Mouse (Mus musculus) CH12.LX (cell line): ENCODE measurements around the gene Olfr550. TPM values are rescaled to one million over a fixed set of nuclear protein-coding genes. Genes with fewer than 3 reads are reported as not detected.

Source experiments
- DNase-seq: peaks from one replicate; pipeline ENCODE4 v3.0.0-alpha.2; 2013; ENCODE audit errors: extremely low read depth
- H3K27ac ChIP-seq: 2 replicates; pipeline ENCODE4 v1.5.1; 2012; ENCODE audit warnings: low read depth, mild to moderate bottlenecking, control low read depth, moderate library complexity; ENCODE audit not compliant: insufficient read depth
- H3K27me3 ChIP-seq: replicated peaks from 2 replicates; pipeline ENCODE3; 2012; ENCODE audit warnings: inconsistent platforms
- H3K36me3 ChIP-seq, 2 experiments: replicated peaks in 1 of 2; 2 replicates each; pipeline versions ENCODE3 to v1.6.1; 2012; ENCODE audit warnings: inconsistent platforms in 1 of 2, low read length in 1 of 2, mild to moderate bottlenecking in 1 of 2, mixed read lengths in 1 of 2, moderate library complexity in 1 of 2; ENCODE audit not compliant: control insufficient read depth in 1 of 2, insufficient read depth in 1 of 2
- H3K4me1 ChIP-seq, 2 experiments: 2 replicates each; pipeline ENCODE4 v1.6.1; 2012; ENCODE audit warnings: inconsistent platforms in 1 of 2, moderate library complexity in 1 of 2; ENCODE audit not compliant: insufficient read depth in 2 of 2, control insufficient read depth in 1 of 2
- H3K4me2 ChIP-seq: 2 replicates; pipeline ENCODE4 v1.6.1; 2012; ENCODE audit warnings: low read depth, mild to moderate bottlenecking, control low read depth; ENCODE audit not compliant: poor library complexity, insufficient read depth, severe bottlenecking
- H3K4me3 ChIP-seq, 3 experiments: fragments of 150-350 bp in 1 of 3; sonication (generic) in 1 of 3; replicated peaks in 1 of 3; 2 replicates each; pipeline versions ENCODE3 to v1.5.1; 2011 to 2012; ENCODE audit warnings: low read depth in 2 of 3, low read length in 2 of 3, mild to moderate bottlenecking in 2 of 3, moderate library complexity in 2 of 3, control low read depth in 1 of 3, improper control_type of control experiment in 1 of 3, inconsistent platforms in 1 of 3, mixed read lengths in 1 of 3; ENCODE audit not compliant: poor library complexity in 1 of 3
- H3K79me2 ChIP-seq: replicated peaks from 2 replicates; pipeline ENCODE4 v1.6.1; 2012; ENCODE audit warnings: mild to moderate bottlenecking, moderate library complexity; ENCODE audit not compliant: control insufficient read depth, poor library complexity, insufficient read depth, severe bottlenecking; ENCODE audit errors: extremely low read depth
- H3K9ac ChIP-seq: 2 replicates; pipeline ENCODE4 v1.6.1; 2012; ENCODE audit warnings: low read depth, mild to moderate bottlenecking, control low read depth, moderate library complexity; ENCODE audit not compliant: insufficient read depth
- H3K9me3 ChIP-seq: replicated peaks from 2 replicates; pipeline ENCODE3; 2012; ENCODE audit warnings: low read length, inconsistent platforms, mixed read lengths
- BHLHE40 ChIP-seq: IDR thresholded peaks from 2 replicates; pipeline ENCODE4 v1.6.1; 2011; ENCODE audit warnings: mild to moderate bottlenecking, low read depth, low read length, improper control_type of control experiment
- CHD1 ChIP-seq: IDR thresholded peaks from 2 replicates; pipeline ENCODE4 v1.6.1; 2012; ENCODE audit warnings: low read depth, low read length, improper control_type of control experiment, inconsistent platforms
- CTCF ChIP-seq, 2 experiments: IDR thresholded peaks in 1 of 2; conservative IDR thresholded peaks in 1 of 2; 2 replicates each; pipeline ENCODE4 v1.5.1; 2011 to 2012; ENCODE audit warnings: low read depth in 2 of 2, low read length in 2 of 2, improper control_type of control experiment in 1 of 2, inconsistent platforms in 1 of 2, mild to moderate bottlenecking in 1 of 2, moderate library complexity in 1 of 2
- EP300 ChIP-seq: IDR thresholded peaks from 2 replicates; pipeline ENCODE4 v1.6.1; 2011; ENCODE audit warnings: low read length, improper control_type of control experiment
- GABPA ChIP-seq: IDR thresholded peaks from 2 replicates; pipeline ENCODE4 v1.6.1; 2012; ENCODE audit warnings: low read depth, low read length, improper control_type of control experiment, inconsistent platforms; ENCODE audit not compliant: insufficient replicate concordance
- HCFC1 ChIP-seq: IDR thresholded peaks from 2 replicates; pipeline ENCODE4 v1.6.1; 2012; ENCODE audit warnings: low read depth, mild to moderate bottlenecking, inconsistent platforms, low read length, improper control_type of control experiment
- IRF4 ChIP-seq: IDR thresholded peaks from 2 replicates; pipeline ENCODE4 v1.6.1; 2014; ENCODE audit warnings: low read depth, mild to moderate bottlenecking, inconsistent platforms, low read length, improper control_type of control experiment
- JUN ChIP-seq: IDR thresholded peaks from 2 replicates; pipeline ENCODE4 v1.6.1; 2011; ENCODE audit warnings: low read depth, mild to moderate bottlenecking, low read length, improper control_type of control experiment, moderate library complexity; ENCODE audit not compliant: insufficient read depth
- JUND ChIP-seq: conservative IDR thresholded peaks from 2 replicates; pipeline ENCODE4 v1.6.1; 2011; ENCODE audit warnings: low read depth, low read length, improper control_type of control experiment
- MAFK ChIP-seq: IDR thresholded peaks from 2 replicates; pipeline ENCODE4 v1.6.1; 2011; ENCODE audit warnings: low read length, improper control_type of control experiment; ENCODE audit not compliant: insufficient replicate concordance
- MAX ChIP-seq: IDR thresholded peaks from 2 replicates; pipeline ENCODE4 v1.6.1; 2011; ENCODE audit warnings: low read length, improper control_type of control experiment
- MEF2A ChIP-seq: IDR thresholded peaks from 2 replicates; pipeline ENCODE4 v1.6.1; 2014; ENCODE audit warnings: low read depth, mild to moderate bottlenecking, inconsistent platforms, low read length, improper control_type of control experiment, borderline replicate concordance
- MYC ChIP-seq: IDR thresholded peaks from 2 replicates; pipeline ENCODE4 v1.6.1; 2011; ENCODE audit warnings: low read depth, mild to moderate bottlenecking, improper control_type of control experiment, low read length
- NRF1 ChIP-seq: IDR thresholded peaks from 2 replicates; pipeline ENCODE4 v1.6.1; 2014; ENCODE audit warnings: low read depth, mild to moderate bottlenecking, inconsistent platforms, low read length, improper control_type of control experiment, moderate library complexity
- POLR2A ChIP-seq: IDR thresholded peaks from 2 replicates; pipeline ENCODE4 v1.6.1; 2011; ENCODE audit warnings: low read depth, mild to moderate bottlenecking, improper control_type of control experiment, low read length
- SIN3A ChIP-seq: IDR thresholded peaks from 2 replicates; pipeline ENCODE4 v1.6.1; 2012; ENCODE audit warnings: low read length, improper control_type of control experiment, inconsistent platforms
- TBP ChIP-seq: conservative IDR thresholded peaks from 2 replicates; pipeline ENCODE4 v1.6.1; 2011; ENCODE audit warnings: low read depth, low read length, improper control_type of control experiment
- TCF12 ChIP-seq: IDR thresholded peaks from 2 replicates; pipeline ENCODE4 v1.6.1; 2014; ENCODE audit warnings: low read depth, mild to moderate bottlenecking, inconsistent platforms, low read length, improper control_type of control experiment
- UBTF ChIP-seq: IDR thresholded peaks from 2 replicates; pipeline ENCODE4 v1.6.1; 2012; ENCODE audit warnings: low read depth, mild to moderate bottlenecking, inconsistent platforms, low read length, improper control_type of control experiment, moderate library complexity
- USF1 ChIP-seq: IDR thresholded peaks from 2 replicates; pipeline ENCODE4 v1.6.1; 2014; ENCODE audit warnings: low read depth, mild to moderate bottlenecking, inconsistent platforms, low read length, improper control_type of control experiment
- ZC3H11A ChIP-seq: IDR thresholded peaks from 2 replicates; pipeline ENCODE4 v1.6.1; 2012; ENCODE audit warnings: low read depth, mild to moderate bottlenecking, inconsistent platforms, low read length, improper control_type of control experiment
- ZKSCAN1 ChIP-seq: IDR thresholded peaks from 2 replicates; pipeline ENCODE4 v1.6.1; 2012; ENCODE audit warnings: low read depth, inconsistent platforms, low read length, improper control_type of control experiment, borderline replicate concordance
- ZMIZ1 ChIP-seq: IDR thresholded peaks from 2 replicates; pipeline ENCODE4 v1.6.1; 2012; ENCODE audit warnings: low read depth, mild to moderate bottlenecking, inconsistent platforms, low read length, improper control_type of control experiment
- ZNF384 ChIP-seq: IDR thresholded peaks from 2 replicates; pipeline ENCODE4 v1.6.1; 2012; ENCODE audit warnings: low read depth, low read length, improper control_type of control experiment, inconsistent platforms
- dilution Hi-C: fragments of 300-500 bp; cut with MboI; formaldehyde crosslinking; loops from 2 replicates; pipeline ENCODE4 v1.14.3; 2020; ENCODE audit warnings: low sequenced_read_pairs; ENCODE audit not compliant: extremely low pct_unique_long_range_greater_than_20kb, extremely low pct_ligation_motif_present
- in situ Hi-C: fragments of 300-500 bp; cut with MboI; formaldehyde crosslinking; loops from 3 replicates; pipeline ENCODE4 v1.14.3; 2019; ENCODE audit warnings: low sequenced_read_pairs, low pct_ligation_motif_present, low pct_unique_long_range_greater_than_20kb, mixed read lengths
- polyA plus RNA-seq: library from polyadenylated mRNA; unstranded; fragments of >175 nt; gene quantifications from 2 replicates; pipeline ENCODE4 v1.2.1, GENCODE M21; 2012; ENCODE audit warnings: low read depth; ENCODE audit not compliant: insufficient read length
- total RNA-seq, 2 experiments: library from RNA; depleted of rRNA; stranded (reverse); fragments of 300-350 nt in 1 of 2; fragments of >200 nt in 1 of 2; gene quantifications; 2 replicates each; pipeline ENCODE4 v1.2.3; 2012 to 2014

Olfr550 gene
- total and polyA plus RNA-seq, 3 experiments = not detected

DNA sequence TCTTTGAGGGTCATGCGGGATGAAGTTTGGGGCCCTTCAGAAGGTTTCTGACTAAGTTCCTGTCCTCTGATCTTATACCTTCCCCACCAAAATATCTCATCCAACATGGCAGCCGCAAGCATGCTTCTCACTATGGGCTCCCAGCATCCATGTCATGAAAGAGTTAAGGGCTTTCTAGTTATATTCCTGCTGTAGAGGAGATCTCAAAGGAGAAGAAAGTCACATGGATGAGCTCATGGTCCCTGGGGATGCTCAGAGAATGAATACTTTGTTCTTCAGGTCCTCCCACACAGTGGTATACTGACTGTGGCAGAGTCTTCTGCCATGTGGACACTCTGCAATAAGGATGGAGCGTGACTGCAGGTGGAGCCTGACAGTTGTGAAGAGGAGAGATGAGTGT is 21.7 kb upstream of the Olfr550 start, which contains the start of gene Olfr549:
Olfr549 (plus strand) TSS at position 301 of the 400 bp plus-strand sequence.
- no peaks in the 10 kb centered on the region for H3K27me3 ChIP-seq
- H3K4me2 ChIP-seq = no peak within 1 kb of the TSS
- in situ Hi-C loops (no loop called here), dilution Hi-C loops (no loop called here)
- no peak within 1 kb of the TSS for H3K4me3 ChIP-seq
- no peak for DNase-seq
- no peak within 1 kb of the TSS for H3K9ac ChIP-seq
- H3K36me3 ChIP-seq = no peaks in the 10 kb centered on the region
- TF ChIP-seq MEF2A (no peak), NRF1 (no peak), ZKSCAN1 (no peak), TBP (no peak), POLR2A (no peak), ZC3H11A (no peak), BHLHE40 (no peak), ZNF384 (no peak), JUND (no peak), ZMIZ1 (no peak), IRF4 (no peak), MAX (no peak), USF1 (no peak), UBTF (no peak), CHD1 (no peak), MAFK (no peak), JUN (no peak), MYC (no peak)
- H3K4me1 ChIP-seq = peaks cover 6 to 10% of the 10 kb centered on the region in 2 experiments
- H3K79me2 ChIP-seq = no peaks in the 10 kb centered on the region
- H3K27ac ChIP-seq = no peak within 1 kb of the TSS
- H3K9me3 ChIP-seq = no peaks in the 10 kb centered on the region

DNA sequence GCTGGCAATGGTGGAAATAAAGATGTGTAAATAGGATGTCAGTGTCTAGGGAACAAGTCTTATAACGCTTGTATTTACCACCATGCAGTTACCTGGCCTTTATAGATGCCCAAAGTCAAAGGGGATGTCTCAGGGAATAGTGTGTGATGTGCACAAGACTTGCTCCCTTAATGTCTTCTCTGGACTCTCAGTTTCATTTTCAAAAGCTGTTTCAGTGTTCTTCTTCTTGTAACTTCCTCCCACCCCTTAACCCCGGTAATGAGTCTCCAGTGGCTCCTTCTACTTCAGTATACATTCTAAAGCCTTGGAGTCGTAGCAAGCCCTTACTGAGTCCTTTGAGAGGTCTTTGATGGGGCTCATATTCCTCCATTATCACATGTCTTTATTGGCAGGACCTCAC is 18.0 kb upstream of the Olfr550 start:
- no peak overlapping the region for H3K9ac ChIP-seq
- peak; percentile 14 for DNase-seq
- no peaks in the 10 kb centered on the region for H3K27me3 ChIP-seq
- H3K27ac ChIP-seq = no peak overlapping the region
- no peaks in the 10 kb centered on the region for H3K79me2 ChIP-seq
- H3K4me2 ChIP-seq = peak overlapping the region; percentile 72
- H3K36me3 ChIP-seq = peaks cover 0 to 2% of the 10 kb centered on the region in 2 experiments
- H3K4me3 ChIP-seq = no peak overlapping the region
- H3K4me1 ChIP-seq = peaks cover 6 to 10% of the 10 kb centered on the region in 2 experiments
- in situ Hi-C loops = no loop called here
- H3K9me3 ChIP-seq = no peaks in the 10 kb centered on the region
- TF ChIP-seq MEF2A (no peak), CHD1 (no peak), ZMIZ1 (no peak), IRF4 (no peak), EP300 (0 out of 2 replicates have a peak, but pooled peaks have one; percentile 7), SIN3A (no peak), HCFC1 (no peak), JUN (no peak), CTCF (conservative IDR thresholded peaks at IDR 0.05 in 1 of 2, IDR thresholded peaks at IDR 0.05 in 1 of 2; ENCODE audit: low read depth in 2 of 2, low read length in 2 of 2) (no peak), JUND (no peak), ZKSCAN1 (no peak), NRF1 (no peak), BHLHE40 (peak; percentile 34; the same call in 1 of the 2 replicates), TCF12 (no peak), GABPA (no peak), TBP (no peak), ZNF384 (no peak)
- TF ChIP-seq, all 38 proteins: peak for 2
- dilution Hi-C loops = no loop called here
